Mouse (Mus musculus) liver (tissue): ENCODE data around the gene Col8a2.

Source experiments
- DNase-seq: peaks from one replicate; pipeline ENCODE4 v3.0.0-alpha.2; 2020; ENCODE audit warnings: mixed read lengths

The Col8a2 gene

GRCm38 (mm10) chr4:126301584-126302309 is 15.2 kb downstream of the Col8a2 start:
- DNase-seq: no peak

- no peak for DNase-seq
Observed at GRCm38 (mm10) chr4:126303877-126304276, 17.3 kb downstream of the Col8a2 start.

- DNase-seq: no peak
Observed at GRCm38 (mm10) chr4:126305428-126305827, 18.8 kb downstream of the Col8a2 start.

- no peak for DNase-seq
Observed at GRCm38 (mm10) chr4:126306058-126306457, 19.5 kb downstream of the Col8a2 start.

GRCm38 (mm10) chr4:126306827-126307226 is 20.2 kb downstream of the Col8a2 start:
- DNase-seq: no peak

- no peak for DNase-seq
Observed at GRCm38 (mm10) chr4:126309211-126309921, 22.8 kb downstream of the Col8a2 start.

- peak; percentile 86 for DNase-seq
Observed at GRCm38 (mm10) chr4:126309922-126310309, 23.3 kb downstream of the Col8a2 start.

GRCm38 (mm10) chr4:126310344-126310743 is 23.8 kb downstream of the Col8a2 start:
- DNase-seq: no peak

GRCm38 (mm10) chr4:126311566-126312200 is 25.1 kb downstream of the Col8a2 start:
- no peak for DNase-seq

- no peak for DNase-seq
Observed at GRCm38 (mm10) chr4:126313202-126313601, 26.6 kb downstream of the Col8a2 start.

GRCm38 (mm10) chr4:126314393-126314792 is 27.8 kb downstream of the Col8a2 start:
- DNase-seq: no peak

- no peak for DNase-seq
Observed at GRCm38 (mm10) chr4:126315931-126316330, 29.3 kb downstream of the Col8a2 start.

- no peak for DNase-seq
Observed at GRCm38 (mm10) chr4:126316443-126317040, 29.9 kb downstream of the Col8a2 start.

GRCm38 (mm10) chr4:126319806-126320205 is 33.2 kb downstream of the Col8a2 start:
- DNase-seq: no peak

GRCm38 (mm10) chr4:126321111-126321853 is 34.7 kb downstream of the Col8a2 start, which contains the start of gene Adprhl2:
TSS of gene Adprhl2 (minus strand) at chr4:126321703.
- DNase-seq: peak; percentile 98

GRCm38 (mm10) chr4:126321854-126322511 is 35.4 kb downstream of the Col8a2 start:
- DNase-seq: no peak

GRCm38 (mm10) chr4:126322646-126323045 is 36.1 kb downstream of the Col8a2 start:
- DNase-seq: no peak

GRCm38 (mm10) chr4:126324861-126325260 is 38.3 kb downstream of the Col8a2 start:
- DNase-seq: no peak

GRCm38 (mm10) chr4:126325281-126325861 is 38.8 kb downstream of the Col8a2 start, which contains the start of gene Tekt2:
TSS of gene Tekt2 (minus strand) at chr4:126325688.
- DNase-seq: no peak

- DNase-seq: no peak
Observed at GRCm38 (mm10) chr4:126326036-126326435, 39.4 kb downstream of the Col8a2 start.

- DNase-seq: no peak
Observed at GRCm38 (mm10) chr4:126330295-126330694, 43.7 kb downstream of the Col8a2 start.

GRCm38 (mm10) chr4:126331751-126332150 is 45.2 kb downstream of the Col8a2 start:
- no peak for DNase-seq
